Mouse (Mus musculus): ENCODE measurements around the gene Hoxb3. TPM values are rescaled to one million over a fixed set of nuclear protein-coding genes. Genes with fewer than 3 reads are reported as not detected.

The Hoxb3 gene
- polyA plus RNA-seq, 1 experiment from 2014 or later, result 0.81 TPM

DNA sequence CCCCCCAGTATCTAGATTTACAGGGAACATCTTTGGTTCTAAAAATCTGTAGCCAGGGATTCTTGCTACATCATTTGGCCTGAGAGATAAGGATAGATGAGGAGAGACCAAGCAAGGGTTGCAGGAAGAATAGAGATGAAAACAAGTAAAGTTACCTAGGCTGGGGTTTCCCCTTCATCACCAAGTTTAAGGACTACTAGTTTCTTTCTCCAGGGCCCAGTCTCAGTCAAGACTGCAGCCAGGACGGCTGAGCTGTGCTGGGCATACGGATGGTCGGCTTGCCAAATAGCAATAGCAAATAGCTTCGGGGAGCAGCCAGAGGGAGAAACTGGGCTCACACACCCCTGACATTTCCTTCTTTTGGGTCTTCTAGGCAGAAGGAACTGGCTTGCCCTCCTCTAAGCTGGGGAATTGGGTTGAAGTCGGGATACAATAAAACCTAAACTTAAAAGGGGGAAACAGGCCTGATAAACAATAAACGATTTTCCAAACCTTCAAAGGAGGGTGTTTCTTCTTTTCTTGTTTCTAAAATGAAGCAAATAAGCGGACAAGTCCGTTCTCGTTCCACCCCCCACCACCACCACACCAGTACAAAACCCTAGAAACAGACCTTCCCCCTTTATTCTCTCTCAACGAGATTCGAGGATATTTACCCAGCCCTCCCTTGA is 25.0 kb upstream of the Hoxb3 start:
- ATAC-seq (ENCODE audit: low read depth), result no peak
- Histone ChIP-seq H3K36me3 (ENCODE audit: control insufficient read depth, insufficient read depth, low read length) (no peaks in the 10 kb centered on the region), H3K4me2 (ENCODE audit: low read depth, low read length) (no peak overlapping the region), H3K4me3 (ENCODE audit: low read depth, low read length) (no peak overlapping the region), H3K4me1 (ENCODE audit: control insufficient read depth, insufficient read depth, low read length) (no peaks in the 10 kb centered on the region), H3K9me3 (ENCODE audit: control insufficient read depth, low read length) (no peaks in the 10 kb centered on the region), H3K27ac (replicated peaks; ENCODE audit: low read depth, low read length) (no peak overlapping the region), H3K27me3 (replicated peaks; ENCODE audit: control insufficient read depth, insufficient read depth, low read length) (peaks cover 100% of the 10 kb centered on the region), H3K9ac (ENCODE audit: low read depth, low read length) (no peak overlapping the region)
- no peak for DNase-seq (ENCODE audit: low spot score)
- 4% methylated on average over 11 of the region's 11 CpGs for WGBS

DNA sequence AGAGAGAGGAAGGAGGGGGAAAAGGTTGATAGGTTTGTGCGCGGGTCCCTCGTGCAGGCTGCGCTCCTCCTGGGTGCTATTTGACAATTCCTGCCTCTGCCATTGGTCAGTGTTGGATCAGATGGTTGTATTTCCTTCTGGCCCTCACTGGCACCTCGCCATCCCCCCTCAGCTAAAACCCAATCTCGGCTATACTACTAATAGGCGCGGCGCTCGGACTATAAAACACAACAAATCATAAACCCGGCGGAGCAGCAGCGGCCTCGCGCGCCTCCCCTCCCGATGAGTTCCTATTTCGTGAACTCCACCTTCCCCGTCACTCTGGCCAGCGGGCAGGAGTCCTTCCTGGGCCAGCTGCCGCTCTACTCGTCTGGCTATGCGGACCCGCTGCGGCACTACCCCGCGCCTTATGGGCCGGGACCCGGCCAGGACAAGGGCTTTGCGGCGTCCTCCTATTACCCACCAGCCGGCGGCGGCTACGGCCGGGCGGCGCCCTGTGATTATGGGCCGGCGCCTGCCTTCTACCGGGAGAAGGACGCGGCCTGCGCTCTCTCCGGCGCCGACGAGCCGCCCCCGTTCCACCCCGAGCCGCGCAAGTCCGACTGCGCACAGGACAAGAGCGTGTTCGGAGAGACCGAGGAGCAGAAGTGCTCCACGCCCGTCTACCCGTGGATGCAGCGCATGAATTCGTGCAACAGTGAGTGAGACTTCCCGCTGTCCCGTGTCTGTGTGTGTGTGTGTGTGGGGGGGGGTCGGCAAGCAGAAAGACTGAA is 24.0 kb upstream of the Hoxb3 start:
- peak overlapping the region; percentile 15; the same call in 1 of the 2 replicates for H3K9ac ChIP-seq (ENCODE audit: low read depth, low read length)
- no peaks in the 10 kb centered on the region for H3K4me1 ChIP-seq (ENCODE audit: control insufficient read depth, insufficient read depth, low read length)
- H3K27me3 ChIP-seq (replicated peaks; ENCODE audit: control insufficient read depth, insufficient read depth, low read length), result peaks cover 100% of the 10 kb centered on the region
- no peaks in the 10 kb centered on the region for H3K9me3 ChIP-seq (ENCODE audit: control insufficient read depth, low read length)
- ATAC-seq (ENCODE audit: low read depth) (no peak), DNase-seq (ENCODE audit: low spot score) (no peak)
- H3K27ac ChIP-seq (replicated peaks; ENCODE audit: low read depth, low read length), result no peak overlapping the region
- H3K4me3 ChIP-seq (ENCODE audit: low read depth, low read length), result peak overlapping the region; percentile 14; the same call in 1 of the 2 replicates
- H3K4me2 ChIP-seq (ENCODE audit: low read depth, low read length), result peak overlapping the region; percentile 37
- H3K36me3 ChIP-seq (ENCODE audit: control insufficient read depth, insufficient read depth, low read length), result no peaks in the 10 kb centered on the region
- WGBS, result 1% methylated on average over 32 of the region's 66 CpGs

DNA sequence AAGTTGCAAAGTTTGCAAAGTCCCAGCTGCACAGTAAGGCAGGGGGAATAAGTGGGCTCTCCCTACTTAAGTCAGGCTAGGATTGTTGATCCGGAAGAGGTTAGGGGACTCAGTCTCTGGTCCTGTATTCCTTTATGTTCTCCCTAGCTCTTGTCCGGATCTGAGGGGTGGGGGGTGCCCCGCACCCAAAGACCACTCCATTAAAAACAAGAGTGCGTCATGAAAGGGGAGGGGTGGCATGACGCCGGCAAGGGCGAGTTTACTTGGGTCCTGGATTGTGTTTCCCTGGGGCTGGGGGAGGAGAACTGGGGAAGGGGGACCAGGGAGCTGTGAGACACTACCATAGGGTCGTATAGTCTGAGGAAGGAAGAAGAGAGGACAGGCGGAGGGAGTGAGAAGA is 23.3 kb upstream of the Hoxb3 start:
- no peaks in the 10 kb centered on the region for H3K36me3 ChIP-seq (ENCODE audit: control insufficient read depth, insufficient read depth, low read length)
- peaks cover 100% of the 10 kb centered on the region for H3K27me3 ChIP-seq (replicated peaks; ENCODE audit: control insufficient read depth, insufficient read depth, low read length)
- DNase-seq (ENCODE audit: low spot score) (no peak), ATAC-seq (ENCODE audit: low read depth) (no peak)
- no peak overlapping the region for H3K4me2 ChIP-seq (ENCODE audit: low read depth, low read length)
- peak overlapping the region; percentile 14; the same call in 1 of the 2 replicates for H3K4me3 ChIP-seq (ENCODE audit: low read depth, low read length)
- H3K9ac ChIP-seq (ENCODE audit: low read depth, low read length), result no peak overlapping the region
- no peaks in the 10 kb centered on the region for H3K9me3 ChIP-seq (ENCODE audit: control insufficient read depth, low read length)
- 1% methylated on average over 9 of the region's 9 CpGs for WGBS
- H3K4me1 ChIP-seq (ENCODE audit: control insufficient read depth, insufficient read depth, low read length), result no peaks in the 10 kb centered on the region
- H3K27ac ChIP-seq (replicated peaks; ENCODE audit: low read depth, low read length), result no peak overlapping the region

DNA sequence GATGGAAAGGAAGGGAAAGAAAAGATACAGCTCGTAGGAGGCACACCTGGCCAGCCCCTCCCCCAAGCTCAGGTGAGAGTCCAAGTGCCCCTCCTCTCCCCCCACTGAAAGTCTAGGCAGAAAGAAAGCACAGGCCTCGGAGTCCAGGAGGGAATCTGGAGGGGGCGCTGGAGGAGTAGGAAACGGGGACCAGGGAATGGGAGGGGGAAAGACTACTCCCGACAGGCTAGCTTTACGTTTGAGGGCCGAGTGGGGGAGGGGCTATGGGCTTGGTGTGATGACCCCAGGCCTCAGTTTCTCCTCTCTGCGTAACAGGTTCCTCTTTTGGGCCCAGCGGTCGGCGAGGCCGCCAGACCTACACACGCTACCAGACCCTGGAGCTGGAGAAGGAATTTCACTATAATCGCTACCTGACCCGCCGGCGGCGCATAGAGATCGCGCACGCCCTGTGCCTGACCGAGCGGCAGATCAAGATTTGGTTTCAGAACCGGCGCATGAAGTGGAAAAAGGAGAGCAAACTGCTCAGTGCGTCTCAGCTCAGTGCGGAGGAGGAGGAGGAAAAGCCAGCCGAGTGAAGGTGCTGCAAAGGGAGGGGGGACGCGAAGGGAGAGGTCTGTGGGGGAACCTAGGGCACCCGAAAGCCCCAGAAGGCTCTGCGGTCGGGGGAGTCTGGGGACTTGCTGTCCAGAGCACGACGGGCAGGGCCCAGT is 22.6 kb upstream of the Hoxb3 start:
- Histone ChIP-seq H3K4me2 (ENCODE audit: low read depth, low read length) (peak overlapping the region; percentile 3; the same call in 1 of the 2 replicates), H3K9me3 (ENCODE audit: control insufficient read depth, low read length) (no peaks in the 10 kb centered on the region), H3K27me3 (replicated peaks; ENCODE audit: control insufficient read depth, insufficient read depth, low read length) (peaks cover 100% of the 10 kb centered on the region), H3K9ac (ENCODE audit: low read depth, low read length) (no peak overlapping the region; the same call in 1 of the 2 replicates), H3K27ac (replicated peaks; ENCODE audit: low read depth, low read length) (no peak overlapping the region), H3K4me3 (ENCODE audit: low read depth, low read length) (peak overlapping the region; percentile 1; the same call in 1 of the 2 replicates), H3K4me1 (ENCODE audit: control insufficient read depth, insufficient read depth, low read length) (no peaks in the 10 kb centered on the region), H3K36me3 (ENCODE audit: control insufficient read depth, insufficient read depth, low read length) (no peaks in the 10 kb centered on the region)
- no peak for DNase-seq (ENCODE audit: low spot score)
- WGBS, result 1% methylated on average over 22 of the region's 35 CpGs
- ATAC-seq (ENCODE audit: low read depth), result no peak

DNA sequence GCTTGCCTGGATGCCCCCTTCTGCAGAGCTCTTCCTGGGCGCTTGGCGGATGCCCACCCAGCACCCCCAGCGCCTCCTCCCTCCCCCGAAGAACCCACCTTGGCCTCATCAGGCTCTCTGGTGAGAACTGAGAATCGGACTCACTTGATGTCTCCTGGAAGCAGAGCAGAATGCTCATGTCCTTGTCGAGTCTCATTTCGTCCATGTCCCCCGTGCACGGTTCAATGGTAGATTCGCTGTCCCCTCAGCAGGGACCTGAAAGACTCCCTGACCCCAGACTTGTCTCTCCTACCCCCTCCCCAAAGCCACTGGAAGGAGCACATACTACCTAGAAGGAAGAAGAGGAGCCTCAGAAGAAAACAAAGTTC is 22.1 kb upstream of the Hoxb3 start:
- ATAC-seq (ENCODE audit: low read depth), result no peak
- H3K4me3 ChIP-seq (ENCODE audit: low read depth, low read length), result no peak overlapping the region
- H3K27me3 ChIP-seq (replicated peaks; ENCODE audit: control insufficient read depth, insufficient read depth, low read length), result peaks cover 100% of the 10 kb centered on the region
- peak overlapping the region; percentile 3; the same call in 1 of the 2 replicates for H3K4me2 ChIP-seq (ENCODE audit: low read depth, low read length)
- H3K36me3 ChIP-seq (ENCODE audit: control insufficient read depth, insufficient read depth, low read length), result no peaks in the 10 kb centered on the region
- 6% methylated on average over 7 of the region's 10 CpGs for WGBS
- no peaks in the 10 kb centered on the region for H3K9me3 ChIP-seq (ENCODE audit: control insufficient read depth, low read length)
- no peak overlapping the region; the same call in 1 of the 2 replicates for H3K9ac ChIP-seq (ENCODE audit: low read depth, low read length)
- no peaks in the 10 kb centered on the region for H3K4me1 ChIP-seq (ENCODE audit: control insufficient read depth, insufficient read depth, low read length)
- DNase-seq (ENCODE audit: low spot score), result no peak
- no peak overlapping the region for H3K27ac ChIP-seq (replicated peaks; ENCODE audit: low read depth, low read length)

DNA sequence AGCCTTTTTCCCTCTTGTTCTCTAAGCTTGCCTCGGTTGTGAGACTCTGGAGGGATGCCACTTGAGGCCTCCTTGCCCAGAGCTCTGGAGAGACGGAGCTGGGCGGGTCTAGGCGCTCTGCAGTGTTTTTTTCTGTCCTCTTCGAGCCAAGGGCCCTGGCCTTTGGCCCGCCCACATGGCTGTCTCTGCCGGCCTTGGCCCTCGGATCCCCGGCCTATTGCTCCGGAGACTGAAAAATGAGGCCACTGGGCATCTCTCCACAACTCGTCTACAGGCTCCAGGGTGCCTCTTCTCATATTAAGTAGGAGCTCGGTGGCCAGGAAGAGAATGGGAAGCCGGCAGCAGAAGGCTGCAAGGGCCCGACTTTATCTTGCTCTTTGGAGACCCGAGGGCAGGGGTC is 21.3 kb upstream of the Hoxb3 start:
- no peak overlapping the region for H3K4me2 ChIP-seq (ENCODE audit: low read depth, low read length)
- peaks cover 100% of the 10 kb centered on the region for H3K27me3 ChIP-seq (replicated peaks; ENCODE audit: control insufficient read depth, insufficient read depth, low read length)
- WGBS, result 2% methylated on average over 15 of the region's 15 CpGs
- no peaks in the 10 kb centered on the region for H3K36me3 ChIP-seq (ENCODE audit: control insufficient read depth, insufficient read depth, low read length)
- H3K9me3 ChIP-seq (ENCODE audit: control insufficient read depth, low read length), result no peaks in the 10 kb centered on the region
- no peak overlapping the region for H3K9ac ChIP-seq (ENCODE audit: low read depth, low read length)
- no peaks in the 10 kb centered on the region for H3K4me1 ChIP-seq (ENCODE audit: control insufficient read depth, insufficient read depth, low read length)
- H3K27ac ChIP-seq (replicated peaks; ENCODE audit: low read depth, low read length), result no peak overlapping the region
- no peak overlapping the region for H3K4me3 ChIP-seq (ENCODE audit: low read depth, low read length)
- no peak for ATAC-seq (ENCODE audit: low read depth)
- no peak for DNase-seq (ENCODE audit: low spot score)

DNA sequence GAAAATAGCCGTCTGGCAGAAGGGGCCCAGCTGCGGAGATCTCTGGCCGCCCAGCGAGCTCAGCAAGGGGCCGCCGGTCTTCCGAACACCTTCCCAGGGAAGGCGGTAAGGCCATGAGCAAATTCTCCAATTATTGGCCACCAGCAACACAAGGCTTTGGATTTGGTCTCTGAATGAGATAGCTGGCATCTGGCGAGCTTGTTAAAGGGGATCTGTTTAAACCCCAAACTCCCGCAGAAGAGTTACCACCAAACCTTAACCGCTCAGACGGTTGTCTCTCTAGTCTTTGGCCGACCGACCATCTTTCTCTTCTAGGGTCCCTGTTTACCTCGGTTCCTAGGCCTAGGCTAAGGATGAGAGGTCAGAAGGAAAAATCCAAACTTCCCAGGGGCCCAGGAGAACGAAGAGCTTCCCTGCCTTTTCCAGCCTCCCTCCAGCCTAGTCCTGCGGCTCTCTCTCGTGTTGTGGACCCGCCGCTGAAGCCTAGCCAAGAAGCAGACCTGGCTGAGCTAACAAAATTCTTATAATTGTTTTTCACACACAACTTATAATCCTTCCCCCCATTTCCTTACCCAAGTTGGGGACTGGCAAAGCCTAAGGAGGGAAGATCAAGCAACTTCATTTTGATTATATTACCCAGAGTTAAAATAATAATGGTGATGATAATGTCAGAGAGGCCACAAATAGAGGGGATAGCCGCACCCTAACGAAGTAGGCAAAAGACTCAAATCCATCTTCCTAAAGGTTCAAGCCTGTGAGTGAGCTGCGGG is 20.6 kb upstream of the Hoxb3 start:
- no peak overlapping the region for H3K27ac ChIP-seq (replicated peaks; ENCODE audit: low read depth, low read length)
- 6% methylated on average over 23 of the region's 23 CpGs for WGBS
- peaks cover 100% of the 10 kb centered on the region for H3K27me3 ChIP-seq (replicated peaks; ENCODE audit: control insufficient read depth, insufficient read depth, low read length)
- ATAC-seq (ENCODE audit: low read depth), result no peak
- H3K9me3 ChIP-seq (ENCODE audit: control insufficient read depth, low read length), result no peaks in the 10 kb centered on the region
- H3K4me1 ChIP-seq (ENCODE audit: control insufficient read depth, insufficient read depth, low read length), result no peaks in the 10 kb centered on the region
- H3K36me3 ChIP-seq (ENCODE audit: control insufficient read depth, insufficient read depth, low read length), result no peaks in the 10 kb centered on the region
- H3K9ac ChIP-seq (ENCODE audit: low read depth, low read length), result no peak overlapping the region
- H3K4me2 ChIP-seq (ENCODE audit: low read depth, low read length), result no peak overlapping the region
- no peak for DNase-seq (ENCODE audit: low spot score)
- no peak overlapping the region; the same call in 1 of the 2 replicates for H3K4me3 ChIP-seq (ENCODE audit: low read depth, low read length)
